Mouse (Mus musculus): ENCODE results near the gene Cfap36.

The Cfap36 gene

GRCm38 (mm10) chr11:29181751-29182150 lies 65.5 kb downstream of the Cfap36 start:
- in situ Hi-C loops (cut with MboI; ENCODE audit: low sequenced_read_pairs) = no loop called here

DNA sequence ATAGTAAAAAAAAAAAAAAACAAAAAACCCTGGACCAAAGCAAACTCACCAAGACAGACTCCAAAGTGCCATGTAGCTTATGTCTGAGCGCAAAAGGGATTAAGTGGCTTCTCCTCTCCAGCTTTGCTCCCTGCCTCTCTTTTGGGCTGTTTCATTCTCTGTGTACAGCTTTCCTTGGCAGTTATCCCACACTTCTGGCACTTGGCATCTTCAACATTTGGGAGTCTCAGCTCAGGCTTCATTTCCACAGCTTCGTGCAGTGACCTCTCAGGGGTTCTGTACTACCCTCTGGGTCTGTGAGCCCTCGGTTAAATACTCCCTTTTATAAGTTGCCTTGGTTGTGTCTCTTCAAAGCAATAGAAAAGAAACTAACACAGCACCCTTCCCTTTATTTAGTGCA lies 66.6 kb downstream of the Cfap36 start:
- in situ Hi-C loops (cut with MboI; ENCODE audit: low sequenced_read_pairs) = no loop called here

GRCm38 (mm10) chr11:29179319-29179718 lies 67.9 kb downstream of the Cfap36 start:
- in situ Hi-C loops (cut with MboI; ENCODE audit: low sequenced_read_pairs) = no loop called here

GRCm38 (mm10) chr11:29173706-29174436 lies 73.3 kb downstream of the Cfap36 start:
- in situ Hi-C loops (cut with MboI; ENCODE audit: low sequenced_read_pairs) = no loop called here

GRCm38 (mm10) chr11:29173125-29173631 lies 74.0 kb downstream of the Cfap36 start:
- in situ Hi-C loops (cut with MboI; ENCODE audit: low sequenced_read_pairs) = no loop called here

DNA sequence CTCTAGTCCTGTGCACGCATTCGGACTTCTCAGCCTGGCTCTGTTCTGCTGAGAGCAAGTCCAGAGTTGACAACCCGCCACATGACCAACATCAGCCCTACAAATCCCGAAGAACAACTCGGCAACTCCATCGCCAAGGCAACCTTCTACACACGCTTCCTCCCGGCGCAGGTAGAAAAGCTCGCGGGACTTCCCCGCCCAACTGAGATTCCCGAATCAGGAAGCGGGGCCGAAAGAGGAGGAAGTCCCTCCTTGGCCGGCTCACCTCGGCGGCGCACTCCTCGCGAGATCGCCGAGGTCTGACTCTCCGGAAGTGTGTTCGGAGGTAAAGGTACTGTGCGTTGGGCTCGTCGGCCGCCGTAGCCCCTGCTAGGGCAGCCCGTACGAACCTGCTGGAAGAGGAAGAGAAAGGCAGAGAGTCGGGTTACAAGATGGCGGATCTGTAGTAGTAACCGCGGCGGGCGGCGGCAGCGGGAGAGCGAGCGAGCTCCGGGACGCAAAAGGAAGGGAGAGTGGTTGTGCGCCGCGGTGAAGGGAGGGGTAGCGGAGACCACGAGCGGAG lies 74.6 kb downstream of the Cfap36 start, which contains the start of gene Ppp4r3b:
Gene Ppp4r3b, plus strand, starts transcription at position 328 of the 562 bp plus-strand sequence.
- in situ Hi-C loops (cut with MboI; ENCODE audit: low sequenced_read_pairs) = no loop called here

DNA sequence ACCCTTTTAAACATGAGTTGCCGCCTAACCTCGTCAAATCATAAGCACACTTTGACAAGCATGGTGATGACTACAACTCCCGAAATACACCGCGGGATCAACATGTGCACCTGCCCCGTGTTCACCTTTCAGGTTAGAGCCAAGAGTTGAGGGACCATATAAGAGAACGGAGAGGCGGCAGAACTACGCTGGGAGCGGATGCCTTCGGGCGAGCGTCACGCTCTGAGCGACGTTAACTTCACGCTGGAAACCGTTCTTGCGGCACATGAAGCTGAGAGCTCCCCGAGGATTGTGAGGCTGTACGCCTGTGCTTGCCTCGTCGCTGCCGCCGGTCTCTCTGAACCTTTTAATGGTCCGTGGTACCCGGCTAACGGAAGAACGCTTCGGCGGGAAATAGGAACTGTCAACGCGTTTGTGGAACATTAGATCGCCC lies 75.2 kb downstream of the Cfap36 start:
- in situ Hi-C loops (cut with MboI; ENCODE audit: low sequenced_read_pairs) = no loop called here
